Mouse (Mus musculus) hindbrain, embryonic 13.5 days (tissue): ENCODE measurements around the gene Nqo2. TPM values are rescaled to one million over a fixed set of nuclear protein-coding genes. Genes with fewer than 3 reads are reported as not detected.

Experiments used
- polyA plus RNA-seq: library from polyadenylated mRNA; unstranded; fragments of >200 nt; fragmentation: Nextera tagmentation; extraction: Ambion mirVana; gene quantifications from 2 replicates; pipeline ENCODE4 v1.2.1, GENCODE M21; 2015

The Nqo2 gene
- polyA plus RNA-seq, 1 experiment from 2014 or later, result 9.0 TPM

Other genes with a start within 250 kb of the Nqo2 start
- 0.19 TPM in 1 of 2 replicates, not detected in the other for gene Serpinb6e, start 121.3 kb upstream of the Nqo2 start, polyA plus RNA-seq
- 0.21 and 0.25 TPM in 2 replicates for gene Serpinb6c, start 59.0 kb upstream of the Nqo2 start, polyA plus RNA-seq
- gene Ripk1, start 37.7 kb downstream of the Nqo2 start, polyA plus RNA-seq, result 6.1 and 6.6 TPM in 2 replicates
- gene Serpinb6a, start 38.1 kb downstream of the Nqo2 start, polyA plus RNA-seq, result 37.4 and 38.7 TPM in 2 replicates
- 34.9 and 39.8 TPM in 2 replicates for gene Bphl, start 72.9 kb downstream of the Nqo2 start, polyA plus RNA-seq
- 1,972 and 2,142 TPM in 2 replicates for gene Tubb2a, start 113.3 kb downstream of the Nqo2 start, polyA plus RNA-seq
- gene Tubb2b, start 165.8 kb downstream of the Nqo2 start, polyA plus RNA-seq, result 795 and 852 TPM in 2 replicates
- gene Psmg4, start 198.3 kb downstream of the Nqo2 start, polyA plus RNA-seq, result 87.0 and 94.4 TPM in 2 replicates